Mouse (Mus musculus): ENCODE data around the gene Zfp850. TPM values are rescaled to one million over a fixed set of nuclear protein-coding genes. Genes with fewer than 3 reads are reported as not detected.
A peak's percentile ranks its signal among the peaks of the same experiment; 100 is the strongest.
"Not testable (repeated sequence)": the region's sequence is repeated elsewhere in the genome, so short reads cannot be mapped to it uniquely, and the experiment has no call there.

The Zfp850 gene
- polyA plus RNA-seq (2012; rRNA removed): 0.84 and 0.88 TPM in 2 replicates

DNA sequence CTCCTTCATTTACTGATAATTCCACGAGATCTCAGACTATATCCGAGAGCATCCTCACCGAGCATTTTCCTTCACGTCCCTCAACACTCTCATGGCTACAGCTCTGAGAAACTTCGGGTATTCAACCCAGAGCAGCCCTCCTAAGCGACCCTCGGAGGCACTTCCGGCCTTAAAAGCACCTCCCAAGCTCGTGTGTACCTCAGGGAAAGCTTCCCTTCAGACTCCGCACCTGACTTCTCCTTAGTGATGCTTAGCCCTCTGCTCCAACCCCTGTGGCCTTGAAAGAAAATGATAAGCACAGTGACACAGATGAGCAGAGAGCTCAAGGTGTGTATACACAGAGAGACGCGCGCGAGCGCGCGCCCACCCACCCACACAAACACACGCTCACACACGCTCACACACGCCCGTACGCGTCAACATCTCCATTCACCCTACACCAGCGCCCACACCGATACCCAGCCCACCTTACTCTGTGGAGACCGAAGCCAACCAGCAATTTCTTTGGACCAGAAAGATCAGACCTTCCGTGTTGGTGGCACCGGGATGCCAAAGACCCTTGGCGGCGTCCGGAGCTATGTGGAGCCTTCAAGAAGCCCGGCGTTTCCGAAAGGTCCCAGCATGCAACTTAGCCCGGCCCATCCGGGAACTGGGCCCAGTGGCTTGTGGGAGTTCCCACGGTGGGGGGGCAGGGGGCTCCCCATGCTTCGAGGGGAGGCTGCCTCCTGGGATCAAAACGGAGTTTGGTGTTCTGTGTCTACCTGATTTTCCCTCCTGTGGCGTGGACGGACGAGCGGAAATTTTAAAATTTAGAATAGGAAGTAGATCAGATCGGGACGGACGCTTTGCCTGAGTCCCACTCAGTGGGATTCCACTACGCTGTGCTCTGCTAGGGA is at the start of gene Zfp850:
TSS of gene Zfp850 (minus strand) at position 567 of the 896 bp plus-strand sequence.
- DNase-seq (ENCODE audit: low spot score): peak; percentile 55

DNA sequence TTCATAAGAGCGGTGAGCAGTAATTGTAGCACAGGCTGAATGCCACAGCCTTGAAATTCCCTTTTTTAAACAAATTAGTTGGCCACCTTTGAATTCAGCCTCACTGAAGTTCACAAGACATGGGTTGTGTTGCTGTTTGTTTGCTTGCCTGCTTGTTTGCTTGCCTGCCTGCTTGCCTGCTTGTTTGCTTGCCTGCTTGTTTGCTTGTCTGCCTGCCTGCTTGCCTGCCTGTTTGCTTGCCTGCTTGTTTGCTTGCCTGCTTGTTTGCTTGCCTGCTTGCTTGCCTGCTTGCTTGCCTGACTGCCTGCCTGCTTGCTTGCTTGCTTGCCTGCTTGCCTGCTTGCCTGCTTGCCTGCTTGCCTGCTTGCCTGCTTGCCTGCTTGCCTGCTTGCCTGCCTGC is 46.1 kb upstream of the Zfp850 start:
- no peak for DNase-seq (ENCODE audit: low spot score)

DNA sequence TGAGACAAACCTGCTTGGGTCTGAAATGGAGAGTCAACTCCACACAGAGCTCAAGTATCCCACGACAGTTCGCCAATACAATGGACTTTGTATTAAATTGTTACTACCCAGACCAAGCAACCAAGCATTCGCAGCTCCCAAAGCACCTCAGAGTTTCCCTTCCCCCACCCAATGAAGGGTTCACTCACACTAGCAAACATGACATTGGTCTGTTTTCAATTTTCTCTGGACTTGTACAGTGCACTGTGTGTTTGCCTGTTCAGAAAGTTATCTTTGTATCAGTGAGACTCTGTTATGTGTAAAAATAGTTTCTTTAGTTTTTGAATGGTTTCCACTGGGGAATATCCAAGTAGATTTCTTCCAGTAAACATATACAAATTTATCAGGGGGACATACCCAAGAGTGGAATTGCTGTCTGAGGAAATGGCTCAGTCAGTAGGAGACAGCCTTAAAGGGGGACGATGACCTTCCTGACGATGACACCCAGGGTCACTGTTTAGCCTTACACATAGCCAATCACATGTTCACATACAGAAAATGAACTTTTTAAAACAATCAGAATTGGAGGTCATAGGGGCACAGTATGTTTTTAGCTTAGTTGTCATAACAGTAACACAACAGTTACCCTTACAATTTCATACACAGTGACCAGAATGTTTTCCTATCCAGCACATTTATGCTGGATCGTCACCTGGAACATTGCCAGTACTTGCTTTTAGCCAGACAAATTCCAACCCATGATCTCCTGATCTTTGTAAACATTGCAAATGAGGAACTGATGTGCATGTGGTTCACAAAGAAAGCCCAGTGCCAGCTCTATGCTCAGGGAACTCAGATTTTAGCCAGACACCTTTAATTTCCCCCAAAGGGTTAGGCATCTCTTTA is 39.4 kb upstream of the Zfp850 start:
- DNase-seq (ENCODE audit: low spot score): no peak

DNA sequence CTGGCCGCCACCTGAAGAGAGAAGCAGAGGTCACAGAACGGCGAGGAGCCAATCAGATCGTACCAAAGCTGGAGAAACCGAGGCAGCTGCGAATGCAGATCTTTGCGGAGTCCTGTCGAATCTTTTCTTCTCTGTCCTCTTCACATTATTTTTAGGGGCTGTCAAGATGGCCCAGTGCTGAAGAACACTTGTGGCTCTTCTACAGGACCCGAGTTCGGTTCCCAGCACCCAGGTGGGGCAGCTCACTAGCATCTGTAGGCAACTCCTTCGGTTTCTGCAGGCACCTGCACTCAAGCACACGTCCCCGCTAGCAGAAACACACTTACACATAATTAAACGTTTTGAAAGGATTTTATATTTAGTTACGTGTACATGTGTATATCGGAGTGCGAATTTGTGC is 36.7 kb upstream of the Zfp850 start:
- no peak for DNase-seq (ENCODE audit: low spot score)

DNA sequence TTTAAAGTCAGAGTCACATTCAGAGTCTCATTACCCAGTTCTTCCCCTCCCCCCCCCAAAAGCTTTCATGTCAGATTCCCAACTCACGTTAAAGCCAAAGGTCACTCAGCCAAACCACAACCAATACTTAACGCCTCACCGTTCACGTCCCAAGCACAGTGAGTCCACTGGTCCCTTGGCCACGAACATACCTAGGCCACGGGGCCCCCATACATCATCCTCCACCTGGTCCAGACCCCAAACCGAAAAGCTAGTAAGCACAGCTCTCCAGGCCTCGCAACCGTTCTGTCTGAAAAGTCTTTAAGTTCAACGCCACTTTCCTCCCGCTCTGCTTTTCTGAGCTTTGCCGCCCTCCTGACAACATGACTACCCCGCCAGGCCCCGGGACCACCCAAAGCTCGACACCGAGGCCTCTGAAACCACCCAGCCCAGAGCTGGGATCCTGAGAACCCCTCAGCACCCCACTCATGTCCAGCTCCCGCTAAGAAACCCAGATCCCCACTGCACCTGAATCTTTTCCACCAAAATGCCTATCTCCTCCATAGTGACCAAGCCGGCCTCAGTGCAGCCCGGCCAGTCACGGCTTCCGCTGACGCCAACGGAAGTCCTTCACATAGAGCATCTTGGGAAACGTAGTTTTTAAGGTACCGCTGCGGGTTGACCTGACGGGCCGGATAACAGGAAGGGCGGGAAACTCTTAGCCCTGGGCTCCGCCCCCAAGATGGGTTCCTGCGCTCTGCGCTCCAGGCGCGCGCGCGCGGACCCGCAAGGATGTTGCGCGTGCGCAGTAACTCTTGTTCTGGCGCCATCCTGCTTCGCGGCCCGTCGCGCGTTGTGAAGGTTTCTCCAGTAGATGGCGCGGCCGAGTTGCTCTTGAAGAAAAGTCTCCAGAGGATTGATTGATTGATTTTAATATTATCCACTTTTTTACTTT is 35.8 kb upstream of the Zfp850 start, which contains the start of gene Psmc4:
TSS of gene Psmc4 (minus strand) at position 626 of the 934 bp plus-strand sequence.
- DNase-seq (ENCODE audit: low spot score): peak; percentile 87

DNA sequence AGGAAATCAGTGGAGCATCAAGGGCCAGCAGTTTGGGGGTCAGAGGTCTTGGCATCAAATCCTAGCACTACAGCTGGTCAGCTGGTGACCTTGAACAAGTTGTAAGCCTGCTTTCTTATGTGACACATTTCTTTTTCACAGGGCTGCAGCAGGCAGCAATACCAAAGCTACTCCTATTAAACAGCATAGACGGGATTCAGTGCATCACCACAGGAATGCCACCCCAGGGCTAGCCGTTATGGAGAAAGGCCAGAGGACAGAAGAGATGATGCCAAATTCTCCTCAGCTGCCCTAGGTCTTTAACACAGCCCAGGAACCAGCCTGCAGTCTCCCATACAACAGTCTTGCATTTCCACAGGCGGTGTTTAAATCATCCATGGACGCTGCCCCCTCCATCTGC is 30.6 kb upstream of the Zfp850 start:
- no peak for DNase-seq (ENCODE audit: low spot score)

DNA sequence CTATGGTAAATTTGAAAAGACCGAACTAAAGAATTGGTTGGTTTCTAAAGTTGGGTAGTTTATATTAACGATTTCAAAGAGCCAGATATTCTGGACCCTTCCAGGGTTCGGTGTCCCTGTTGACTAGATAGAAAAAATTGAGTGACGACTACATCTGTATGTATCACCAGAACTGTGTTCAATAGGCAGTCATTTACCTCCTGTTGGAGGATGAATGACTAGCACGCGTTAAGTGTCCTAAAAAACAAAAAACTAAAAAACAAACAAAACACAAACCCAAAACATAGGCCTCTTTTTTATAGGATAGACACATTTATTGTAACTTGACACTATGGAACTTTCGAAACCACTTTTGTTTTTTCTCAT is 513 bp upstream of the Zfp850 start:
- no peak for DNase-seq (ENCODE audit: low spot score)

DNA sequence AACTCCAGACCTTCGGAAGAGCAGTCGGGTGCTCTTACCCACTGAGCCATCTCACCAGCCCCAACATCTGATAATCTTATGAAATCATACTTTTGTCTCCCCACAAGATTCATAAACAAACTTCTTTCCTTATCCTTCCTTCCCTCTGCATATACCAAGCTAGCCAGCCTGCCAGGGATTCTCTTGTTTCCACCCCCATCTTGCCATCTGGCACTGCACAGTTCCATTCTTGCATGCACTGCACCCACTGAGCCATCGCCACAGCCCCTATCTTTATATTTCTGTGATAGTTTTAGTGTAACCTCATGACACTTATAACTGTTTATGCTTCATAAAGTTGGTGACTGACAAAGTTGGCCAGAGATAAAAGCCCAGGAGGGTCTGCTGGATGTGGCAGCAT is 3.6 kb downstream of the Zfp850 start:
- DNase-seq (ENCODE audit: low spot score): no peak

DNA sequence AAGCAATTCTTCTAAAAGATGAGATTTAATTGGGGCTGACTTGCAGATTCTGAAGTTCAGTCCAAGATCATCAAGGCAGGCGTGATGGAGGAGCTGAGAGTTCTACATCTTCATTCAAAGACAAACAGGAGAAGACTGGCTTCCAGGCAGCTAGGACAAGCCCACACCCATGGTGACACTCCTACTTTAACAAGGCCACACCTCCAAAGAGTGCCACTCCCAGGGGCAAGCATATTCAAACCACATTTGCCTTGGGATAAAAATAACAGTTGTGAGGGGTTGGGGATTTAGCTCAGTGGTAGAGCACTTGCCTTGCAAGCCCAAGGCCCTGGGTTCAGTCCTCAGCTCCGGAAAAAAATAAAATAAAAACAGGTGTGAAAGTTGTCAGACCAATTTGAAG is 31.7 kb downstream of the Zfp850 start:
- no peak for DNase-seq (ENCODE audit: low spot score)

DNA sequence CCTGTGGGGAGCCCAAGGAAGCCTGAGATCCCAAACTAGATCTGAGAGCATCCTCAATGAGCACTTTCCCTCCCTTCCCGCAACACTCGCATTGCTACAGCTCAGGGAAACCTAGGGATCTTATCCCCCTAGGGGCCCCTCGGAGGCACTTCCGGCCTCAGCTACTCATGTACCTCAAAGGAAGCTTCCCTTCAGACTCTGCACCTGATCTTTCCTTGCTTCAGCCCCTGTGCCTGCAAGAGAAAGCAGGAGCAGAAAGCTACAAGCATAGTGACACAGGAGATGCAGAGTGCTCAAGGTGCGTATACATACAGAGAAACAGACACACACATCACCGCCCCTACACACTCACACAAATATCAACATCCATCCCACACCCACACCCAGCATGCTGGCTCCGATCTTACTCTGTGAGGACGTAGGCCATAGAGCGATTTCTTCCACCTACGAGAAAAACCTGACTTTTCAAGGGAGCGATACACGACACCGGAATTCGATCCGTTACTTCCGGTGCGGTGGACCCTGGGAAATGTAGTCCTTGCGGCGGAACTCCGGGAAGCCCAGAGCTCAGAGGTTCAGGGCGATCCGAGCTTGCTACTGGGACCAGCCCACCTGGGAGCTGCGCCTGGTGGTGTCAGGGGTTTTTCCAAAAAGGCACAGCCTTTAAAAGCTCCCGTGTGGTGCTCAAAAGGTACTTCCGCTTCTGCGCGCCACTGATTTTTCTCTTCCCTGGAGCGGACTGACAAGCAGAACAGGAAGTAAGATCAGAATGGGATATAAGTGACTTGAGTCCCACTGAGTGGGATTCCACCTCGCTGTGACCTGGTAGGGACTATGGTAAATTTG is 35.0 kb downstream of the Zfp850 start, which contains the start of gene Zfp780b:
TSS of gene Zfp780b (minus strand) at position 489 of the 846 bp plus-strand sequence.
- DNase-seq (ENCODE audit: low spot score): peak; percentile 55

DNA sequence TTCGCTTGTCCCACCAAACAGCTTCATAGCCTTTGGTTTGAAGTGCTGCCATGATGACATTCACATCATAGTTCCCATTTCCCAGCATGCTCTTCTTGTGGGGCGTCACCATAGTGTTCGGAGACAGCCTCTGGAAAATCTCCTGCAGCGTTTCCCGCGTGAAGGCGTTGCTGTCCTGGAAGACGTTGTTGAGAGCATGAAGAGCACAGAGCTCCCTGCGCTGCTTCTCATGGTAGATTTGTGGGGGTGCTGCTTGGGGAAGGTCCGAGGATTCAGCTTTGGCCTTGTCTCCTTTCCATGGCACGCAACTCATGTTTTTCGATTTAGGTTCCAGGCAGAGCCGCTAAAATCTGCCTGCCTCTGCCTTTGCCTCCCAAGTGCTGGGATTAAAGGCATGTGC is 64.5 kb downstream of the Zfp850 start:
- not testable (repeated sequence) for DNase-seq (ENCODE audit: low spot score)

DNA sequence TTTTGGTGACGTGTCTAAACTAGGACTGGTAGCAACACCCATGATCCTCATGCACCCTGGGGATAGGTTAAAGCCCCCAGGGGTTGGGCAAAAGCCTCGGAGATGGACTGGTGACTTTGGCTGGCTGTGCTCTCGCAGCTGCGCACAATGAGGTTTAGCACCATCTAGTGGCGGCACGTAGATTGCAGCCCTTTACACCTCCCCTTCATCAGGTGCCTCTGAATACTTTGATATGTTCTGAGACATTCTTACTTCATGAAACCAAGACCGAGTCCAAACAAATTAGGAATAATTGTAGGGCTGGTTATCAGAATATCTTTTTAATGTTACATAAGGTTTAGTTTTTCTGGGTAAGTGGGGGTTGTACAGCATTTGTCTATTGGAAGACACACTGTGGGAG is 72.0 kb downstream of the Zfp850 start:
- DNase-seq (ENCODE audit: low spot score): not testable (repeated sequence)

Other genes with a start within 250 kb of the Zfp850 start
- gene Zfp626, start 206.9 kb downstream of the Zfp850 start, polyA plus RNA-seq (2012; rRNA removed): 4.3 and 5.3 TPM in 2 replicates
- gene Zfp59, start 175.5 kb downstream of the Zfp850 start, polyA plus RNA-seq (2012; rRNA removed): 3.8 TPM in 2 replicates
- gene Zfp607a, start 156.6 kb downstream of the Zfp850 start, polyA plus RNA-seq (2012; rRNA removed): 3.1 and 3.3 TPM in 2 replicates
- 7.2 and 7.6 TPM in 2 replicates for gene Zfp974, start 84.7 kb downstream of the Zfp850 start, polyA plus RNA-seq (2012; rRNA removed)
- gene Zfp780b, start 34.9 kb downstream of the Zfp850 start, polyA plus RNA-seq (2012; rRNA removed): 6.4 and 8.0 TPM in 2 replicates
- gene Psmc4, start 36.0 kb upstream of the Zfp850 start, polyA plus RNA-seq (2012; rRNA removed): 143 and 175 TPM in 2 replicates
- gene Fcgbp, start 57.1 kb upstream of the Zfp850 start, polyA plus RNA-seq (2012; rRNA removed): 1.3 TPM in 2 replicates
- gene 9530053A07Rik, start 115.4 kb upstream of the Zfp850 start, polyA plus RNA-seq (2012; rRNA removed): 0.01 TPM in 1 of 2 replicates, not detected in the other
- 88.9 and 108 TPM in 2 replicates for gene Fbl, start 155.6 kb upstream of the Zfp850 start, polyA plus RNA-seq (2012; rRNA removed)
- gene Dyrk1b, start 165.4 kb upstream of the Zfp850 start, polyA plus RNA-seq (2012; rRNA removed): 11.7 and 17.6 TPM in 2 replicates